Mouse (Mus musculus) kidney, embryonic 14.5 days (tissue): ENCODE measurements at regions not wholly inside any gene's neighbourhood (a gene's known extent, or its start where the extent isn't known, plus 50 kb on each side); places are given as distances from the start of the nearest gene placed in this dataset.

Experiments used
- ATAC-seq: fragments of 200-750 bp; cut with Nextera tagmentation; 2 replicates; pipeline ENCODE4 v1.8.0; 2017; ENCODE audit warnings: moderate number of reproducible peaks, mild to moderate bottlenecking, moderate TSS enrichment, moderate library complexity; ENCODE audit not compliant: low FRiP score, low TSS enrichment
- H3K27ac ChIP-seq: fragments of 300-500 bp; sonication (generic); 2 replicates; pipeline ENCODE4 v1.5.1; 2014; ENCODE audit warnings: low read depth, mild to moderate bottlenecking, low read length, moderate library complexity, mixed read lengths
- H3K27me3 ChIP-seq: fragments of 300-500 bp; sonication (generic); 2 replicates; pipeline ENCODE4 v1.6.1; 2014; ENCODE audit warnings: mild to moderate bottlenecking, low read length; ENCODE audit not compliant: control insufficient read depth, insufficient read depth
- H3K36me3 ChIP-seq: fragments of 300-500 bp; sonication (generic); 2 replicates; pipeline ENCODE4 v1.6.1; 2014; ENCODE audit warnings: low read length, mixed read lengths; ENCODE audit not compliant: control insufficient read depth, insufficient read depth
- H3K4me1 ChIP-seq: fragments of 300-500 bp; sonication (generic); 2 replicates; pipeline ENCODE4 v1.6.1; 2014; ENCODE audit warnings: low read length, mixed read lengths; ENCODE audit not compliant: control insufficient read depth, insufficient read depth
- H3K4me2 ChIP-seq: fragments of 300-500 bp; sonication (generic); replicated peaks from 2 replicates; pipeline ENCODE4 v1.6.1; 2014; ENCODE audit warnings: low read depth, mild to moderate bottlenecking, low read length
- H3K4me3 ChIP-seq: fragments of 300-500 bp; sonication (generic); 2 replicates; pipeline ENCODE4 v1.5.1; 2014; ENCODE audit warnings: mild to moderate bottlenecking, low read length
- H3K9ac ChIP-seq: fragments of 300-500 bp; sonication (generic); 2 replicates; pipeline ENCODE4 v1.6.1; 2014; ENCODE audit warnings: low read depth, mild to moderate bottlenecking, low read length, moderate library complexity
- H3K9me3 ChIP-seq: fragments of 300-500 bp; sonication (generic); 2 replicates; pipeline ENCODE4 v1.6.1; 2016; ENCODE audit warnings: low read length; ENCODE audit not compliant: control insufficient read depth
- WGBS: fragments of 180-500 bp; shearing (Covaris S2); extraction: QIAGEN DNeasy Blood & Tissue Kit; methylation state at CpG from one replicate; pipeline ENCODE4 v1.1.7; 2014; 5-methylcytosine and 5-hydroxymethylcytosine counted together

DNA sequence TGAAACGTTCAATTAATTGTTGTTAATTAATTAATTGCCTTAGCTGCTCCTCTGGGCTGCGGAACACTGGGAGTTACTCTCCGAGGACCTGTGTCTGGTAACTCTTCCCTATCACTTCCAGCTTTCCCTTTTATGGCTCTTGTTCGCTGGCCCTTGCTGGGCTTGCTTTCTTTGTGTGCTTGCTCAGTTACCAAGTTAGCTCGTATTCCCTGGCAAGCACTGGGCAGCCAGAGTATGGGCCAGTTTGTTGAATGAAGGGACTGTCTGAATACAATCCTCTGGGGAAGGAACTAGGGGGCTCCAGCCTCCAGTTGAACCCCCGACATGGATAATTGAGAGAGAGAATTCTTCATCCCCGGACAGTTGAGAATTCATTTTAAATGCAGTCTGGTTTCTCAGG is 116.4 kb downstream of the Trim29 start:
- no peak overlapping the region for H3K4me3 ChIP-seq
- H3K4me2 ChIP-seq = no peak overlapping the region
- H3K9me3 ChIP-seq = no peaks in the 10 kb centered on the region
- 40% methylated on average over 7 of the region's 7 CpGs for WGBS
- 0 out of 2 replicates have a peak, but pooled peaks cover 6% of the 10 kb centered on the region for H3K4me1 ChIP-seq
- no peak overlapping the region for H3K9ac ChIP-seq
- H3K27me3 ChIP-seq = no peaks in the 10 kb centered on the region
- ATAC-seq = no peak
- no peak overlapping the region for H3K27ac ChIP-seq
- H3K36me3 ChIP-seq = no peaks in the 10 kb centered on the region

DNA sequence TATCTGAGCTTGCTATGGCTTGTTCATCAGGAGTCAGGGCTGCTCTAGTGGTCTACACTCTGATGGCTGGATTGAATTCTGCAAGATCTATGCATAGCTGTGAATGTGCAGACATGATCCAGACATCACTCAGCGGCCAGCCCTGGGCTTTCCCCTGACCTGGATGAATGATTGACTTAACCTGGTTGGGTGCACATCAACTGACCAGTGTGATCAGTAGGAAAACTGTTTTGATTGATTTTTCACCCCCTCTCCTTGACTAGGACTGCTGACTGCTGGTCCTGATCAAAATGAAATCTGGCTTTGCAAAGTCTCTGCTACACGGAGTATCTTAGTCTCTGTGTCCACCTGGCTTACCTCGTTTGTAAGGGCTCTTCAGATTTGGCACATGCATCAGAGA is 123.3 kb downstream of the Trim29 start:
- H3K27ac ChIP-seq = no peak overlapping the region
- no peaks in the 10 kb centered on the region for H3K36me3 ChIP-seq
- no peaks in the 10 kb centered on the region for H3K9me3 ChIP-seq
- H3K4me3 ChIP-seq = no peak overlapping the region
- 68% methylated on average over 3 of the region's 3 CpGs for WGBS
- H3K9ac ChIP-seq = no peak overlapping the region
- no peak overlapping the region for H3K4me2 ChIP-seq
- no peaks in the 10 kb centered on the region for H3K27me3 ChIP-seq
- ATAC-seq = no peak
- H3K4me1 ChIP-seq = peaks cover 5% of the 10 kb centered on the region; the same call in 1 of the 2 replicates

DNA sequence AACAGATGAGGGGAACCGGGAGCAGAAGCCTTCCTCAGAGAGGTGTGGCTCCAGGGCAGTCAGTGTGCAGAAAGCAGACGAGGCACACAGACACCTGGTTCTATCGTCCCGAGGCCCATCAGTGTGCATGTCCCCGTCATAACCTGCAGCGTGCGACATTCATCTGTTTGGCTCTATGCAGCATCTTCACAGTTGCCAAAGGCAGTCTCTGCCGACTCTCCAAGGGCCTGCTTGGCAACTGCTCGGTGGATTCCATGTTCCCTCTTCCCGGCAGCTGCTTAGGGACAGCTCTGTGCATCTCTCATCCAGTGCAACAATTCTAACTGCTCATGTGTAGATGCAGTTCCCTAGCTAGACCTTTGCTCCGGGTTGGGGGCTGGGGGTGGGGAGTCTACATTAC is 127.8 kb downstream of the Trim29 start:
- Histone ChIP-seq H3K9me3 (no peaks in the 10 kb centered on the region), H3K27ac (no peak overlapping the region), H3K4me1 (peaks cover 5% of the 10 kb centered on the region; the same call in 1 of the 2 replicates), H3K4me2 (no peak overlapping the region), H3K36me3 (no peaks in the 10 kb centered on the region), H3K4me3 (no peak overlapping the region), H3K27me3 (no peaks in the 10 kb centered on the region), H3K9ac (no peak overlapping the region)
- WGBS = 84% methylated on average over 11 of the region's 11 CpGs
- no peak for ATAC-seq

DNA sequence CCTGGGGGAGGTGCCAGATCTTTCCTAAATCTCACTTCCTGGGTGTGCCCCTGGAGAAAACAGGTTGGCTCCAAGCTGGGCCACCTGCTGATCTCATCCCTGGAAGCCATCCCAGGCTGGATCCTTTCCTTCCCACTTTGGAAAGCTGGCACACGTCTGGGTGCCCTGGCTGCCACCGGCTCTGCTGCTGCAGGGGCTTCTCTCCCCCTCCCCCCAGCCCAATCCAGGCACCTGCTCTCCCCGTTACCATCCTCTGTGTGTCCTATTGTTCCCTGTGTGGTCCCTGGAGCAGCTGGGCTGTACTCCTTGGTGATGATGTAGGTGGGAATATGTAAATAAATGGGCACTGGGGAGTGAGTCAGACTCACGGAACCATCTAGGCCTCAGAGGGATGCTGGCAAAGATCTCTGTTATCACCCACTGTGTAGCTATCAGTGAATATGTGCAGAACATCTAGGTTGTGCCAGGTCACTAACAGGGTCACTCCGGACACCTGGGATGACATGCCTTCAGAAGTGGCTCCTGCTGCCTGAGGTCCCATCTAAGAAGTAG is 130.4 kb downstream of the Trim29 start:
- ATAC-seq = no peak
- Histone ChIP-seq H3K4me2 (no peak overlapping the region), H3K4me3 (no peak overlapping the region), H3K4me1 (no peaks in the 10 kb centered on the region), H3K27me3 (no peaks in the 10 kb centered on the region), H3K9me3 (no peaks in the 10 kb centered on the region), H3K27ac (no peak overlapping the region), H3K9ac (no peak overlapping the region), H3K36me3 (no peaks in the 10 kb centered on the region)
- 75% methylated on average over 5 of the region's 5 CpGs for WGBS

DNA sequence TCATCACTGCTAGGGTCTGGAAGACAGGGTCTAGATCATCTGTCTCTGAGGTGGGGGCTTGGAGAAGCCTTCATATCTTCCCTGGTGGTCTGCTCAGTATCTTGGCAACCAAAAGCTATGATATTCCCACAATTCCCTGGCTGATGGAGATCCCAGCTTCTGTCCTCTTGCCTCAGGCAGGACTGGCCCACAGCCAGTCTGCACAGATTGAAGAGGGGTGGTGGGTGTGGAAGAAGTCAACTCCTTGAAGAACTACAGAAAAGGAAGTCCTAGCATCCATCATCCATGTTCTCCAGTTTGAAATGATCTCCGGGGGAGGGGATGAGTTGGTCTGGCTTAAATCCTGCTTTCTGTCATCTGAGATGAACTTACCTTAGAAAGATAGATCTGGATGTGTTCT is 134.8 kb downstream of the Trim29 start:
- Histone ChIP-seq H3K9me3 (no peaks in the 10 kb centered on the region), H3K4me3 (no peak overlapping the region), H3K9ac (no peak overlapping the region), H3K4me1 (no peaks in the 10 kb centered on the region), H3K27ac (no peak overlapping the region), H3K4me2 (no peak overlapping the region), H3K27me3 (no peaks in the 10 kb centered on the region), H3K36me3 (no peaks in the 10 kb centered on the region)
- ATAC-seq = no peak
- 87% methylated on average over 1 of the region's 1 CpGs for WGBS

DNA sequence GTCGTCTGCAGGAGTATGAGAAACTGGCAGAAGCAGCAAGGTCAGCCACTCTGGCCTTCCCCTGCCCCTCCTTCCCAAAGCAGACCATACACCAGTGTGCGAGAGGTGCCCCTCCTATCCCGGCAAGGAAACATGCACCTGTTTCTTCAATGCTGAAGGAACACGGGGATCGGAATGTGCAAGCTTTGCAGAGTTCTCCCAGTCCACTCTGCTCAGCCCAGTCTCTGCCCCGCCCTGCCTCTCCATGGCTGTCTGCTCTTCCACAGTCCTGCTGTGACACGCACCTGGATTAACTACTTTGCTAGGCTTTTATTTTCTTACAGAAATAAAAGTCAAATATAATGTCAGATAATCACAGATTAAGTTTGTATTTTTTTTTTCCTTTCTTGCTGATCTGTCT is 136.7 kb downstream of the Trim29 start:
- Histone ChIP-seq H3K4me2 (no peak overlapping the region), H3K27me3 (no peaks in the 10 kb centered on the region), H3K27ac (no peak overlapping the region), H3K4me1 (no peaks in the 10 kb centered on the region), H3K9ac (no peak overlapping the region), H3K9me3 (no peaks in the 10 kb centered on the region), H3K4me3 (no peak overlapping the region), H3K36me3 (no peaks in the 10 kb centered on the region)
- ATAC-seq = no peak
- 70% methylated on average over 7 of the region's 7 CpGs for WGBS

DNA sequence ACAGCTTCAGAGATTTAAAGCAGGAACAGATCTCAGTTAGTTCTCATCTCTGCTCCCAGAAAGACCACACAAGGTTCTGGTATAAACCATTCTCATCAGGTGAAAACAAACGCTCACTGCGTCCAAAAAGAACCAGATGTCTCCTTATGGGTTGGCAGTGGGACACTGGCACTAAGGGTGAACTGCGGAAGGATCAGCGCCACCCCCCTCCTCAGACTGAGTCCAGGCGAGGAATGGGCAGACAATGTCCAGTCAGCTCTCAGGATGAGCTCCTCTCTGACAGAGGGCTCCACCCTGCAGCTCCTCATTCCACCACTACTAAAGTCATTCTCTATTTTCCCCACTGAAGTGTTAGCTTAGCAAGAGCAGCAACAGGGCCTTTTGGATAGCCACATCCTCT is 138.3 kb downstream of the Trim29 start:
- peaks cover 12% of the 10 kb centered on the region; the same call in 1 of the 2 replicates for H3K27me3 ChIP-seq
- 86% methylated on average over 5 of the region's 5 CpGs for WGBS
- H3K4me1 ChIP-seq = no peaks in the 10 kb centered on the region
- no peak overlapping the region for H3K27ac ChIP-seq
- no peaks in the 10 kb centered on the region for H3K36me3 ChIP-seq
- no peak overlapping the region for H3K9ac ChIP-seq
- no peaks in the 10 kb centered on the region for H3K9me3 ChIP-seq
- no peak overlapping the region for H3K4me3 ChIP-seq
- H3K4me2 ChIP-seq = no peak overlapping the region
- ATAC-seq = no peak

DNA sequence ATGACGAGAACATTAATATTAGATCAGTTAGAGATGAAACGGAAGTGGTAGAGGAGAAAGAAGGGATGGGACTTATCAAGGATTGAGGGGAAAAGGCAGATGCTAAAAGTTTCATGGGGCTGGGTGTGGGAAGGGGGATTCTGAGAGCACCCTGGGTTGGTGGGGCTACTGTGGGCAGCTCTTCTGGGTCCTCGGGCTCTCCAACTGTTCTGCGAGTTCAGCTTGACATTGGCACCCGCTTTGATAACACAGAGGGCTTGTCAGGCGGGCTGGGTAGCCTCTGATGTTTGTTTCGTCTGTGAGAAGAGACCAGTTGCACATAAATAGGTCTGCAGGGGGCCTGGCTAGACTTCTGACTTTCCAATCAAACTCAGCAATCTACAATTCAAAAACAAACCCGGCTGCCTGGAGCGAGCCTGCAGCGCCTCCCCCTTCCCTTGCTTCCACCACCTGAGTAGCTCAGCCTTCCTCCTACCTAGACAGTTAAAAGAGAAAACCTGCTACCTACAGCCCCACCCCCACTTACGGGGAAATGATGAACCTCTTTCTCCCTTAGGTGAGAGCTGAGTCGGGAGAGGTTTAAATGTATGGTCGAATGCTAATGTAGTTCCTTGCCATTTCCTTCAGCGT is 143.4 kb downstream of the Trim29 start:
- Histone ChIP-seq H3K27ac (no peak overlapping the region), H3K4me3 (no peak overlapping the region), H3K9me3 (no peaks in the 10 kb centered on the region), H3K9ac (no peak overlapping the region), H3K4me1 (no peaks in the 10 kb centered on the region), H3K36me3 (no peaks in the 10 kb centered on the region), H3K27me3 (peaks cover 19% of the 10 kb centered on the region), H3K4me2 (no peak overlapping the region)
- no peak for ATAC-seq
- 4% methylated on average over 14 of the region's 14 CpGs for WGBS

DNA sequence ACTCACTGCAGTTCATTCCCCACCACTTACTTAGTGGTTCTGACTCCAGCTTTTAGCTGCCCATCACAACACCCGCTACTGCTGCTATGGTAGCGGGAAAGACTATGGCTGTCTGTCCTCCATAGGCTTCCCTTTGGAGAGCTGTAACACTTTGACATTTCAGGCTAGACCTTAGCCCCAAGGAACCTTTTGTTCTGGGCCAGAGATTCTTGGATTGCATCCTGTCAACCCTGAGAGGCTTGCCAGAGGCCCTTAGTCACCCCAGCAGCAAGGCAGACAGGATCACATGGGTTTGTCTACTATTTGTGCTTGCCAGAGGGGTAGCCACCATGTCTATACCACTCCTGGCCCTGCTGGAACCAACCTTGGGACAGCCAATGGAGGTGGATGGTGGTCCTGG is 147.1 kb downstream of the Trim29 start:
- no peaks in the 10 kb centered on the region for H3K36me3 ChIP-seq
- no peak overlapping the region for H3K4me2 ChIP-seq
- no peak for ATAC-seq
- H3K27ac ChIP-seq = no peak overlapping the region
- no peak overlapping the region for H3K4me3 ChIP-seq
- peaks cover 17% of the 10 kb centered on the region for H3K27me3 ChIP-seq
- H3K9me3 ChIP-seq = no peaks in the 10 kb centered on the region
- 94% methylated on average over 2 of the region's 2 CpGs for WGBS
- H3K4me1 ChIP-seq = no peaks in the 10 kb centered on the region
- no peak overlapping the region for H3K9ac ChIP-seq
